Mouse (Mus musculus) bone marrow macrophage, adult 2 months (primary cell): ENCODE data around the gene Pex26. TPM values are rescaled to one million over a fixed set of nuclear protein-coding genes. Genes with fewer than 3 reads are reported as not detected.
A peak's percentile ranks its signal among the peaks of the same experiment; 100 is the strongest.

Experiments
- H3K27ac ChIP-seq: 2 replicates; pipeline ENCODE4 v1.5.1; 2012; ENCODE audit warnings: low read depth, low read length; ENCODE audit not compliant: insufficient read depth
- H3K4me1 ChIP-seq: 2 replicates; pipeline ENCODE4 v1.6.1; 2012; ENCODE audit warnings: low read length; ENCODE audit not compliant: control insufficient read depth, insufficient read depth
- H3K4me3 ChIP-seq: 2 replicates; pipeline ENCODE4 v1.5.1; 2012; ENCODE audit warnings: mild to moderate bottlenecking, low read length, moderate library complexity; ENCODE audit not compliant: insufficient read depth
- CTCF ChIP-seq: IDR thresholded peaks from 2 replicates; pipeline ENCODE4 v1.5.1; 2012; ENCODE audit warnings: low read depth, mild to moderate bottlenecking, low read length, moderate library complexity
- POLR2A ChIP-seq: IDR thresholded peaks from 2 replicates; pipeline ENCODE4 v1.6.1; 2012; ENCODE audit warnings: mild to moderate bottlenecking, low read depth, low read length, borderline replicate concordance
- polyA plus RNA-seq: library from polyadenylated mRNA; stranded (reverse); fragments of >200 nt; gene quantifications from 2 replicates; pipeline ENCODE4 v1.2.4, GENCODE M21; 2012; ENCODE audit not compliant: missing spikeins, insufficient read depth, insufficient read length

The Pex26 gene
- 4.9 and 5.2 TPM in 2 replicates for polyA plus RNA-seq

DNA sequence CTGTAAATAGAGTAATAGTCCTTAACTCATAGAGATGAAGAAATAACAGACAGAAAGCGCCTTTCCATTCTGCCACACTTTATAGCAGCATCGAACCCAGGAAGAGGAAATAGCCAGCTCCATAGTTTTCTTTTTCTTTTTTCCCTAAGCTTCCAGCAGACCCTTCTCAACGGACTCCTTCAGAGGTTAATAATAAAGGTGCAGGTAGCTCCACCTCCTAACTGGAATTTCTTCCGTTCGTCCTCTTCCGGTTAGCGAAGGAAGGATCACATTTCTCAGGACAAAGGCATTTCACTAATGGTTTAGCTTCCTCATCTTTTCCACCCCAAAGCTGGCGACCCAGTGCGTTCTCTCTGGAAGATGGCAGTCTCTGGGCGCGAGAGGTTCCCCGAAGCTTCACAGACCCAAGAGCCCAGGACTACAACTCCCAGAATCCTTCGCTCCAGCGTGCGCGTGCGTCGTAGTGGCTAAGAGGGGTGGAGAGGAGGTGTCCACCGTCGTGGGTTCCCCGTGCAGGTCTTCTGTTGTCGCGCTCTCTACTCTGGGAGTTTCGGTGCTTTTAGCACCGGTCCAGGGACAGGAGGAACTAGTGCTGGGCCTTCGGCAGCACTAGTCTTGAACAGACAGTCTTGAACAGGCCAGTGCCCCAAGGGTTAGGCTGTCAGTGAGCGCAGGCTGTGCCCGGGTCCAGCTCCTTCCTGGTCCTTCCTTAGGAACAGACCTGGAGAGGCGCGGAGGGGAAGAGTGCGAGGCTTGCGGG is at the start of gene Pex26:
Gene Pex26, plus strand, starts transcription at position 254 of the 760 bp plus-strand sequence.
- no peak within 1 kb of the TSS for H3K27ac ChIP-seq
- H3K4me1 ChIP-seq, result no peaks in the 10 kb centered on the region; the same call in 1 of the 2 replicates
- H3K4me3 ChIP-seq, result peak within 1 kb of the TSS; percentile 76
- TF ChIP-seq POLR2A, result no peak
- no peak for TF ChIP-seq CTCF

DNA sequence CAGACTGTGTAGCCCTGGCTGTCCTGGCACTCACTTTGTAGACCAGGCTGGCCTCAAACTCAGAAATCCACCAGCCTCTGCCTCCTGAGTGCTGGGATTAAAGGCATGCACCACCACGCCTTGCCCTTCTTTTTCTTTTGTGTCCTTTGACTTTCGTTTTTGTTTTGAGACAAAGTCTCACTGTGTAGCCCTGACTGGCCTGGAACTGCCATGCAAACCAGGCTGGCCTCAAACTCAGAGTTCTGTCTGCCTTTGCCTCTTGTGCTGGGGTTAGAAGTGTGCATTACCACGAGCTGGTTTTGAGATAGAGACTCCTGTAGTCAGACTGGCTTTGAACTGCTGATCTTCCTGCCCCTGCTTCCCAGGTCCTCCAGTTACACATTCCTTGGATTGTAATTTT is 49.2 kb upstream of the Pex26 start:
- Histone ChIP-seq H3K4me3 (no peak overlapping the region), H3K4me1 (0 out of 2 replicates have a peak, but pooled peaks cover 2% of the 10 kb centered on the region), H3K27ac (no peak overlapping the region)
- TF ChIP-seq CTCF (no peak), POLR2A (no peak)

DNA sequence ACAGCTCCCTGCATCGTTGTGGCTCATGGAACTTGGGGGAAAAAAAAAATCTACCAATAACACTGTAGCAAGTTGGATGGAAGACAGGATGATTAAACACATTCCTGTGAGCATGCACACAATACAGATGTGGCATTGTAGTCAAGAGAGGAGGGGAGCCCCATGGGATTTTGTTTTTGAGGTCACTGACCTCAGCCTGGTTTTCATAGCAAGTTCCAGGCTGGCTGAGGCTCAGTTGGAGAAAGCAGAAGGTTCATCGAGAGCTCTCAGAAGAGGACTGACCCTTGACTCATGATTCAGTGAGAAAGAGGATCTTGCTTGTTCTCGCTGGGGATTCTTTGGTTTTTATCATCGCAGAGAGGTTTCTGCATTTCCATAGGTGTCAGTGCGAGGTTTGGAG is 48.6 kb upstream of the Pex26 start:
- no peak for TF ChIP-seq POLR2A
- TF ChIP-seq CTCF, result no peak

DNA sequence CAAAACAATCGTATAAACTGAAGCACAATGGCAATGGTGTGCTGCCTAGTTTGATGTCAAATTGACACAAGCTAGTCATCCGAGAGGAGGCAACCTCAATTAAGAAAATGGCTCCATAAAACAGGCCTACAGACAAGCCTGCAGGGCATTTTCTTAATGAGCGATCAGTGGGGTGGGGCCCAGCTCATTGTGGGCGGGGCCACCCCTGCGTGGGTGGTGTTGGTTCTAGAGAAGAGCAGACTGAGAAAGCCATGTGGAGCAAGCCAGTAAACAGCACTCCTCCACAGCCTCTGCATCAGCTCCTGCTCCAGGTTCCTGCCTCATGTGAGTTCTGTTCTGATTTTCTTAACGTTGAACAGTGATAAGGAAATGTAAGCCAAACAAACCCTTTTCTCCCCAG is 46.2 kb upstream of the Pex26 start:
- H3K4me3 ChIP-seq, result no peak overlapping the region
- H3K27ac ChIP-seq, result no peak overlapping the region
- 0 out of 2 replicates have a peak, but pooled peaks cover 2% of the 10 kb centered on the region for H3K4me1 ChIP-seq
- TF ChIP-seq POLR2A (no peak), CTCF (no peak)

More for the DNA sequence above, 48.6 kb upstream of the Pex26 start:
- H3K4me1 ChIP-seq, result 0 out of 2 replicates have a peak, but pooled peaks cover 2% of the 10 kb centered on the region
- H3K4me3 ChIP-seq, result no peak overlapping the region
- no peak overlapping the region for H3K27ac ChIP-seq

DNA sequence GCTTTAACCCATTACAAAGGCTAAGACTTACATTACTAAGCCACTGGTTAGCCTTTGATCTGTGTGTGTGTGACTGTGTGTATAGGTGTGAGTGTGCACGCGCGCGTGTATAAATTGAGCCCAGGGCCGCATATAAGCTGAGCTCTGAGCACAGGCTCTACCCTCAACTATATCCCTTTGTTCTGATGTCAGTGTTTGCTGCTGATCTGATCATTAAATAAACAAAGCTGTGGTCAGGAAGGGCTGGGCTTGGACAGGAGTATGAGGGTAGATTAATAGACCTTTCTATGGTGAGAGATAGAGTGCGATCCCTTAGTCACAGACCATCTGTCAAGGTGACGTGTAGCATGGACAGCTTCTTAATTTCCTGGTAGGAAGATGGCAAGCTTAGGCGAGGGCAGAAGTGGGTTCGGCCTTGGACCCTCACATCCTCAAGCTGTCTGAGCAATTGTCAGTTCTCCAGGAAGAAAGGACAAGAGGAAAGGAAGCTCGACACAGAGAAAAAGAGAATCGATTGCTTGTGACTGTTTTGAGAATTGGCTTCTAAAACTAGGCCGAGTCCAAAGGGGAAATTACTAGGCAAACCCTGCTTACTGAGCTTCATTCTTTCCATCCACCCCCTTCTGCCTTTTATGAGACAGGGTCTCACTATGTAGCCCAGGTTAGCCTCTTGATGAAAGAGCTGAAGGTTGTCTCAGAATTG is 45.0 kb upstream of the Pex26 start:
- TF ChIP-seq CTCF, result no peak
- TF ChIP-seq POLR2A, result no peak
- Histone ChIP-seq H3K27ac (no peak overlapping the region), H3K4me1 (0 out of 2 replicates have a peak, but pooled peaks cover 2% of the 10 kb centered on the region), H3K4me3 (no peak overlapping the region)

DNA sequence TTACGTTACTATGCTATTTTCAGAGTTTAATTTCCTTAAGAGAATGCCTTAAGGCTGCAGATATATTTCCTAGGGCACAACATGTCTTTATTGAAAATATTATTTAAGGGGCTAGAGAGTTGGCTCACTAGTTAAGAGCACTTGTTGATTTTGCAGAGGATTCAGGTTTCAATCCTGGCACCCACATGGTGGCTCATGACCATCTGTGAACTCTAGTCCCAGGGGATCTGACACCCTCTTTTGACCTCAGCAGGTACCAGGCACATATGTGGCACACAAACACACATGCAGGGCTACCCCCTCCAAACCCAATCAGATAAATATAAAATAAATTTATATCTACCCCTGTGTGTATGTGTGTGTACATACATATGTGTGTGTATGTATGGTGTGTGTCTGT is 44.2 kb upstream of the Pex26 start:
- no peak for TF ChIP-seq CTCF
- no peak for TF ChIP-seq POLR2A
- no peak overlapping the region for H3K27ac ChIP-seq
- no peak overlapping the region for H3K4me3 ChIP-seq
- 0 out of 2 replicates have a peak, but pooled peaks cover 5% of the 10 kb centered on the region for H3K4me1 ChIP-seq

DNA sequence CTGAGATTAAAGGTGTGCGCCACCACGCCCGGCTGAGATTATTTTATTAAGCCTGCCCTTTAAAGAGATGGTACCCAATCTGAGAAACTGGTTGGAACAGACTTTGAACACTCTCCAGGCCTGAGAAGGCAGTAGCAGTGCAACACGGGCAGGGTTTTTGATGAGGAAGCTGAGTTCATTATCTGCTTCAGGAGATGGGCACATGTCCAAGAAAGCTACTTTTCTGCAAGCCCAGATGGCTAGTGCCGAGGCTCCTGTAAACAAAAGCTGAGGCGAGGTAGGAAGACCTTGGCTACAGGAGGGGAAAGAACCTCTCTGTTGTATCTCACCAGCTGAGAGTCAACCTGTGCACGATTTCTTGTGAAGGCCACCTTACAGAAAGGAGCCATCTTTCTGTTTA is 41.2 kb upstream of the Pex26 start:
- Histone ChIP-seq H3K27ac (no peak overlapping the region), H3K4me1 (peaks cover 7% of the 10 kb centered on the region), H3K4me3 (no peak overlapping the region)

DNA sequence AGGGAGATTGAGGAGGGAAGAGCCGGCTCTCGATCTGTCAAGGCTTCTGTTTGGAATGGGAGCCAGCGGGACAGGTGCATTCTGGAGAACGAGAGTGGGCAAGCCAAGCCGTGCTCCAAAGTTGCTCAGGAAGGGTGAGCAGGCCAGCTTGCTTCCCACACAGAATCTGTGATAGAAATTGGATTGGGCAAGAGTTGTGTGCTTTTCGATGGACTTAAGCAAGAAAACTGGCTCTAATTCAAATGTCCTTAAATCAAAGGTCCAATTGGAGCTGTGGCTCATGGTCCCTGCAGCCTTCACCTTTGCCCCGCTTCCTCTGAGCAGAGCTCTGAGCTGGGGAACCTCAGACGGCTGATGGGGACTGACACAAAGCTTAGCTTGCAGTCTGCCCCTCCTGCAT is 40.0 kb upstream of the Pex26 start:
- TF ChIP-seq CTCF, result no peak
- no peak for TF ChIP-seq POLR2A
- Histone ChIP-seq H3K27ac (no peak overlapping the region), H3K4me3 (no peak overlapping the region), H3K4me1 (peaks cover 9% of the 10 kb centered on the region)

More for the DNA sequence above, 41.2 kb upstream of the Pex26 start:
- TF ChIP-seq CTCF (no peak), POLR2A (no peak)

DNA sequence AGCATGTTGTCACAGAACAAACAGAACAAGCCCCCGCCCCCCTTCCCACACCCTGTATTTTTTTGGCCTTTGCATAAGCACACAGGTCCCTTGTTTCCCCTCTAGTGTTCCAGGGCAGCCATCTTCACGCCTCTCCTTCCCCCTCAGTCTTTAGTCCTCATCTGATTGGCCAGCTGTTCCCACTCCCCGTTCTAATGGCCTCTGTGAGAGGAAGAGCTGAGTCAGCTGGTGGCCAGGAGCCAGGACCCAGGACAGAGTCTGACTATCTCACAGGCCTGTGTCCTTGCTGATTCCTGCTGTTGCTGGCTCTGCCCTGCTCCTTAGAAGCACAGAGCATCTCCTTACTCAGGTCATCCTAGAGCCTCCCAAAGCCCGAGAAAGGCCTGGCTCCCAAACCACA is 39.4 kb upstream of the Pex26 start:
- TF ChIP-seq CTCF (no peak), POLR2A (no peak)
- Histone ChIP-seq H3K27ac (no peak overlapping the region), H3K4me3 (no peak overlapping the region), H3K4me1 (peaks cover 9% of the 10 kb centered on the region)

DNA sequence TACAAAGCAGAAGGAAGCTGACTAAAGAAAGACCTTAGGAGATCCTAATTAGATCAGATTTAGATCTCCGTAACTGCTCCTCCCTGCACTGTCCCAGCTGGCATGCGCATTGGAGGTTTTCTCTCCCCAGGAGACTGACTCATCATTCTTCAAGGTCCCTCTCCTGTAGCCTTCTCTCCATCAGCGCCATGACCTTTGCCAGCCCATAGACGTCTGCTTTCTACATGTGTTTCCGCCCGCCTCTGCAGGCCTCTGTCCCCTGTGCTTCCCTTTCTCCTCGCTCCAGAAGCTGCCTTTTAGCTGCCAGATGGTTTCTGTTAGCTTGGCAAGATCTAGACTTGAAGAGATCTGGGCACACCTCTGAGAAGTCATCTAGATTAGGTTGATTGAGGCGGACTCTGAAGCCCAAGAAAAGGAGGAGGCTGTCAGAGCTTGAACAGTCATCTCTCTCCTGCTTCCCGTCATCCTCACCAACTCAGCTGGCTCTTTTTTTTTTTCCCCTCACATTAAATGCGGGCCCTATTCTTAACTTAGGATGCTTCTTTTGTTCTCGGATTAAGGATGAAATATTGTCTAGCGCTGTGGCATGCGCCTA is 38.4 kb upstream of the Pex26 start:
- H3K4me3 ChIP-seq, result no peak overlapping the region
- no peak overlapping the region for H3K27ac ChIP-seq

More for the DNA sequence above, 38.4 kb upstream of the Pex26 start:
- peaks cover 9% of the 10 kb centered on the region for H3K4me1 ChIP-seq
- TF ChIP-seq CTCF (no peak), POLR2A (no peak)
